Mouse (Mus musculus): ENCODE data around the gene Cd200r4.
"Not testable (repeated sequence)": the region's sequence is repeated elsewhere in the genome, so short reads cannot be mapped to it uniquely, and the experiment has no call there.

Cd200r4 gene

DNA sequence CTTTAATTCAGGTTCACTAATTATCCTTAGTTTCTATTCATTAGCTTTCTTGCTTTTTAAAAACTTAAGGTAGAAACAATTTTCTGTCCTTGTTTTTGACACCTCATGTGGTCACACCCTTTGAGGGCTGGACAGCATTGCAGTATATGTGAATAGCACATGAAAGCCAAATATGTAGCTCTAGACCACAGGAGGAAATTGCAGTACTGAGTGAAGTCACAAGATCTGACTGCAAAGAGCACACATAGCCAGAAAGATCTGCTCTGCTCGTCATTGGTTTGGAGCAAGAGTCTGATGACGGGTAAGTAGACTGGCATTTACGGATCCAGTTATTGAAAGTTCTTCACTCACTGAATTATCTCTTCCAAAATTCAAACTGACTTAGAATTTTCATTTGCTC lies at the start of gene Cd200r4:
Cd200r4 (plus strand) TSS at position 190 of the 400 bp plus-strand sequence.
- no peak for DNase-seq

DNA sequence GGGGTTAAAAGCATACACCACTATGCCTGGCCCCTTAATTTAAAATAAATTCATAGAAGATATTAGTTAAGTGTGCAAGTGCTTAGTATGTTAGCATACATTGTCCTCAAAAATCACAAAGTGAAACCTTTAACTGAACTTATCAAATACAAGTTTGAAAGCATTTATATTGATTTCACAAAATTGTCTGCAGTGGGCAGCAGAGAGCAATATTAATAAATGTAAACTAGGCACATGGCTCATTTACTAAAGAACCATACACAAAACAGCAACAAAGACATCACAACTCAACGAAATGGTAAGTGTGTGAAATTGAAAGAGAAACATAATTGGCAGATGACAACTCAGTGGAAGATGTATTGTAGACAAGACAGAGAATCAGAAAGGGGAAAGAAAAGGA lies 49.7 kb upstream of the Cd200r4 start:
- DNase-seq, result no peak

DNA sequence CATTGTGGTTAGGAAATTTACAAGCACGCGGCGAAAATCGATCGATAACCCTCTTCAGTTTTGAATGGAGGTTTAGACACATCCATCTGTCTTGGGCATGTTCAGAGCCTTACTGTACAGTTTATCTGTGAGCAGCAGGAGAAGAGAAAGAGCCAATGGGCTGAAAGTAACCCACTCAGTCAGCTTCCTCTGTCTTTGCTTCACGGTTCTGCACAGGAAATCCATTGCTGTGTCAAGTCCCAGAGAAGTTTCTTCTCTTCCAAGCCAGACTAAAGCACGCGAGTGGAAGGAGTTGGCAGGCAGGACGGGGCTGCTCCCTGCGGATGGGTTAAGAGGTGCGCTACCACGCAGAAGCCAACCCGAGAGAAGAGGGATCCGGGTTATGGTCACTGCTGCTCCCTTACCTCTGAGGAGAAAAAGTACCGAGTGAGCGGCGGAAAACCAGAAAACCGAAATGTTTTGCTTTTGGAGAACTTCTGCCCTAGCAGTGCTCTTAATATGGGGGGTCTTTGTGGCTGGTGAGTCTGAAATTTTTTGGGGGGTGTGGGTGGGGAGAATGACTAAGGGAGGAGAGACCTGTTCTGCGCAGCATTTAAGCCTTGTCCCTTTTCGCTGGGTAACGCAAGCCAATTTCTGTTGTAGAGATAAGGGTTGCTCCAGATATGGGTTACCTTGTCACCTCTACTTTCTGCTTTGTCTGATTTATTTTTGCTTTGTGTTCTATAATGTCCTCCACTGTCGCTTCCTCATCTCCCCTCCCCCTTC lies 45.8 kb upstream of the Cd200r4 start, which contains the start of gene Cd200r1:
Cd200r1 (plus strand) TSS at position 182 of the 765 bp plus-strand sequence.
- peak; percentile 92 for DNase-seq

DNA sequence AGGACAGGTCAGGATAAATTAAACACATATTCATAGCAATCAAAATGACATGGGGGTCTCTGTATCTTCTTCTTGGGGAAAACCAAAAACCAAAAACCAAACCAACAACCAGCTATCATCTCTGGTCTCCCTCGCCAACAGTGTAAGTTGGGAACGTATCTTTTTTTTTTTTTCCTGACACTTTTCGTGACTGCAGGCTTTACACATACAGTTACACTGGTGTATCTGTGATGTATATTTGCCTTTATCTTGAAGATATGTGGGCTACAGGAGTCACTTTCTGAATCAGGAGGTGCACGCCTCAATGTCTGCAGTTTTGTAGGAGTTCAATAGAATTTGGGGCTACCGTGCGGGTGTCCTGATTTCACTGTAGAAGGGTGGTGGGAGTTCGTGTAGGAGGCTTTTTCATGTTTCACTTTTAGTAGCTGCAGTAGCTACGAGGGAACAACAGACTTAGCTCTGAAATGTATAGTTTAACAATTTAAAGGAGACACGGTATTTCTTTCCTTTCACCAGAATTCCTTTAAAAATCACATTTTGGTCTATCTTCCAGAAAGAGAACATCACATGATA lies 45.1 kb upstream of the Cd200r4 start:
- DNase-seq, result no peak

DNA sequence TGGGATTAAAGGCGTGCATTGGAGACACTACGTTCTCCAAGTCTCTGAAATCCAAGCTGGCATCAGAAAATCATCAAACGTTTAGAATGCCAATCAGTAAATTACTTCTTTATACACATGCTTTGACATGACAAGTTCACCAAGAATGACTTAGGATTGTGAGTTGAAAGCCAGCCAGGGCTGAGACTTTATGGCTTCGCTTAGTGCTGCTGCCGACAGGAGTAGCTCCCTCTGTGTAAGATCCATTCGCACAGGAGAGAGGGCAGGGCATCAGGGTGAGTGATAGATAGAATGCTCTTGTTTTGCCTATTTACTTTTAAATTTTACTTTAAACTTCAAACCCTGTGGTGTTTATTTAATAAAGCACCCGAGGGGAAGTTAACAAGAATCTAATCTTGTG lies 44.0 kb upstream of the Cd200r4 start:
- no peak for DNase-seq

DNA sequence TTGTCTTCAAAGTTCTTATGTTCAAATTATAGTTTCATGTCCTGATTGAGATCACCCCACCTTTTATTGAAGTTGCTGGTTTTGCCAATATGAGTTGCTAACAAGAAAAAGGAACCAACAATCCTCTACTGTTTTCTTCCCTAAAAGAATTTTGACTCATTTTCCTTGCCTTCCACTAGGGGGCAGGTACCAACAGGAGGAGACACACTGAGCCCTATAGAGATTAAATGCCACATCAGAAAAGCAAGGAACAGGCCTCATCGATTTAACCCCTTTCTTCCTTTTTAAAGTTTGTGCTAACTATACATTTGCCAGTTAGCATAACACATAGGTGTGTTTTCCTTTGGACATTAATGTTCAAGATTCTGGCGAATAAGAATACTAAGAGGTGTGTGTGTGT lies 43.6 kb upstream of the Cd200r4 start:
- DNase-seq, result no peak

DNA sequence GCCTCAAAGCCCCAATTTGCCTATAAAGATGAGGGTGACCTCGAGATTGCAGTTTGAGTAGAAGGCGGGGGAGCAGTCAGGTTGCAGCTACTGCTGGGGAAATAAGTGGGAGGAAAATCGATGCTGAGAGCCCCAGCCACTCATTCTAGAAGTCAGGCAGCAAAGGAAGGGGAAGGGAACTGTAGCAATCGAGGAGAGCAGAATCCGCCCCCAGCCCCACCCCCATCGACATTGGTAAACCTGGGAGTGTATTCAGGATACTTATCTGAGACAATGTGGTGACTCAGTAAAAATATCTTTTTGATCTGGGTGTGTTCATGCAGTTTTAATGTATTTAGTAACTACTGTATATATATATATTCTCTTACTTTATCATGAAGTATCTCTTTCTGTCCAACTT lies 39.0 kb upstream of the Cd200r4 start:
- no peak for DNase-seq

DNA sequence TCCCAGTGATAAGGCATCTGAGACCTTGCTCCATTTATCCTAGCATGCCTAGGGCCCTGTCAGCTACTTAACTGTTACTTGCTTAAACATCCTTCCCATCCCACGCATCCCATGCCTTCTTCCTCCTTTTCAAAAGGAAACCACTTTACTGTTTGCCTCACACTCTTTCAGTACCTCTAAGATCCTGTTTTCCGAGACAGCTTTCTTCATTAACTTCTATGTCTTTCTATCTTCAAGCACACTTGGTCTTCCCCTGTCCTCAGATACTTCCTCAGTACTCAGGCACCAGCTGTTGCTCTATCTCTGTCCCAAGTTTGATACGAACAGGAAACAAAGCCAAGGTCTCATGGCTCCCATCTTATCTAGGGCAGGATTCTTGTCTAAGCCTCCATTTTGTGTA lies 37.9 kb upstream of the Cd200r4 start:
- DNase-seq, result no peak

DNA sequence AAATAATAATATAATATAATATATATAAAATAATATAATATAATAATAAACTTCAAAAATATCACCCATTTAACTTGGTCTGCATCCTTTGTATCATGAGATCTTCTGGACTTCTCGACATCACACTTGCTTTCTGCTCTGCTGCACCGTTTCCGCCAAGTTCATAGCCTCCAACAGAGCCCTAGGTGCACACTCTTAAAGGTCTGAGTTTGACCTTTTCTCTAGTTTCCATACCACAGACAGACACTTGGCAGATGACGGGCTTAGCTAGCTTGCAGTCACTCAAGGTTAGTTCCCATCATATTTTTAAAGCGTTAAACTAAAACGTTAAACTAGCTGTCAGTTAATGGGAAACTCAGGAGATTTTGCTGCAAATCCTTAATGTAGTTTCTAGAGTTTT lies 37.3 kb upstream of the Cd200r4 start:
- no peak for DNase-seq

DNA sequence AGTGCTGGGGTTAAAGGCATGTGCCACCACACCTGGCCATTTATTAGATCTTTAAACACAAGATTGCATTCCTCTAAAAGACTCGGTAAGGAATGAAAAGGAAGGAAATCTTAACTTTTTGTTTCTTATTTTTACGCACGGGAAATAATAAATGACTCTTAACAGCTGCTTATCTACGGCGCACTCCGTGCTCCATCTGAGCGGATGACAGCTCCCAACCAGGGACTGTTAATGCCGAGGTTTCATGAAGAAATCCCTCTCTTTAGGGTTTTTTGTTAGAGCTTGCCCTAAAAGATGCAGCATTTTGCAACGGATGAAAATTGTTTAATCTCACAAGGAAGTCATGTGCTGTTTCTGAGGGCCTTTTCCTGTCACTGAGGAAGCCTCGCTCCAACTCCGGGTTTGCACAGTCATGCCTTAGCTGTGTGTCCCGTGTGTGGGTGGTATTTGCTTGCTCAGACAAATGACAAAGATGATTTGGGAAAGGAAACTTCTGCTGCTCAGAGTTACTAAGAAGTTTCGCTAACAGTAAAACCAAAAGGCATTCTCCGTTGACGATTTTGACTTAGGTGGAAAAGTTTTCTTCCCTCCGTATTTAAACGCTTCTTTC lies 32.9 kb upstream of the Cd200r4 start:
- DNase-seq, result peak; percentile 95

DNA sequence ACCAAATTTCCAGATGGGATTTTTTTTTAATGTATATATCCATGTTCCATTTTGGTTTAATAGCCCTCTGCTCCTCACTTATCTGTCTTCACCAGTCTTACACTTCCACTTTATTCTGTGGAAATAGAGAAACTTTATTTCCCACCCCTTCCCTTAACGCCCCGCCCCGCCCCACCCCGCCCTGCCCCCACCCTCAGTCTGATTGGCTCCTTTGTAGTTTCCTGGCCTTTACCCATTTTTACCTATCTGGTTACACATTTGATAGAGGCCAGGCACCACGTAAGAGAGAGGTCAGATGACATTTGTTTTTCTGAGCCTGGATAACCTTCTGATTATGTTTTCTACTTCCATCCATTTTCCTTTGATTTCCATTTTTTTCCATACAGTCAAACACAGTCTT lies 32.0 kb upstream of the Cd200r4 start:
- DNase-seq, result no peak

DNA sequence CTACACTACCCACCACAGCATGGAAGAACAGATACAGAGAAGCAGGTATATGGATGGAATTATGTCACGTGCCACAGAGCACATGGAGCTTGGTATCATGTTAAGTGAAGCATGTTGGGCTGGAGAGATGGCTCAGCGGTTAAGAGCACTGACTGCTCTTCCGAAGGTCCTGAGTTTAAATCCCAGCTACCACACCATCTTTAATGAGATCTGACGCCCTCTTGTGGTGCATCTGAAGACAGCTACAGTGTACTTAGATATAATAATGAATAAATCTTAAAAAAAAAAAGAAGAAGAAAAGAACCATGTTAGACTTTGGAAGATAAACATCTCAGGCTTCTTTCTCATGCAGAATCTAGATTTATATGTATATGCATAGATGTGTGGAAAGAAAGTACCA lies 30.8 kb upstream of the Cd200r4 start:
- no peak for DNase-seq

DNA sequence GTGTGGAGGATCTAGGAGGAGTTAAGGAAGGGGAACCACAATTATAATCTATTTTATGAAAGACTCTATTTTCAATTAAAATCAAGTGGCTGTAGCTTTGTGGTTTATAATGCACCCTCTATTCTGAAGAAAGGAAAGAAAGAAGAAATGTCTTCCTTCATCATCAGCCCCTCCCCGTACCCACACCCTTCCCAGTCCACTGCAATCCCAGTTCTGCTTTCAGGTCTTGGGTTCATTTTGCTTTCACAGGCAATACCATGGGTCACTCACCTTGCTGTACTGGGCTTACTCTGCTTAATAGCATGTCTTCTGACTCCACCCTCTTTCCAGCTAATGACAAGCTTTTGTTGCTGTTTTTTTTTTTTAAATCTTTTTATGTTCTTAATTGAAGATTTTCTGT lies 24.6 kb upstream of the Cd200r4 start:
- peak; percentile 33 for DNase-seq

DNA sequence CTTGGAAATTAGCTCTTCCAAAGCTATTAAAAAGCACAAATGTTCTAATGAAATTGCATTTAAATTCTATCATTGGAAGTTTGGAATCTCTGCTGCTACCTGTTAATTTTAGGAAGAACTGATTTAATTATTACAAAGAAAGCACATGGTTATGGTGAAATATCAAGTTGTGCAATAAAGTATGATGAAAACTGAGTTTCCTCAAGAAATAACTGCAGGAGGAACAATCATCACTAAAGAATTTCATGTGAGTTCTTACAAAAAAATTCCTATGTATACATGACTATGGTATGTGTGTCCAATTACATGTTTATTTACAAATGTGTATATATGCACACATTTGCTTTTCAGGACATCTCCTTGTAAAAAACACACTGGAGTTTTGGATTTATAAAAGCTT lies 17.1 kb upstream of the Cd200r4 start:
- no peak for DNase-seq

DNA sequence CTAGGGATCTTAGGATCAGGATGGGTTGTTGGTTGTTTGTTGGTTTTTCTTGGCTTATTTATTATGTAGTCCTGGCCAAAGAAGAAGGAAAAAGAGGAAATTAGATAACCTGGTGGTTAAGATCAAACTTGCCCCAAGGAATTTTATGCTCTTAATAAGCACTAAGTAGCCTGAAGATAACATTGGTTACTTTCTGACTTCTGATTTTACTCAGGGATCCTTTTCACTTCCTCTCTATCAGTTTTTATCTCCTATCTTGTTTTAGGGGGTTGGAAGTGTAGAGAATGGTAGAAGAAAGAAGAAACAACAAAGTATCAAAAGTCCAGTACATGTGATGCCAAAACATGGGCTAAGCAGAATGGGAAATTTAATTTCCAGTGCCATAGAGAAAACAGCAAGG lies 5.6 kb upstream of the Cd200r4 start:
- DNase-seq, result no peak

DNA sequence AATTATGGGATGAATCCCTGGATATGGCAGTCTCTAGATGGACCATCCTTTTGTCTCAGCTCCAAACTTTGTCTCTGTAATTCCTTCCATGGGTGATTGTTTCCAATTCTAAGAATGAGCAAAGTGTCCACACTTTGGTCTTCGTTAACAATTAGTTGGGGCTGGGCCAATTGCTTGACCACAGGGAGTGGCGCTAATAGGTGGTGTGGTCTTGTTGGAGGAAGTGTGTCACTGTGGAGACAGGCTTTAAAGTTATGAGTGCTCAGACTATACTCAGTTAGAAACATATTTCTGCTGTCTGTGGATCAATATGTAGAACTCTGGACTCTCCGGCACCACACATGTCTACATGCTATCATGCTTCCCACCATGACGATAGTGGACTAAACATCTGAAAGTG lies 1.3 kb upstream of the Cd200r4 start:
- DNase-seq, result not testable (repeated sequence)

DNA sequence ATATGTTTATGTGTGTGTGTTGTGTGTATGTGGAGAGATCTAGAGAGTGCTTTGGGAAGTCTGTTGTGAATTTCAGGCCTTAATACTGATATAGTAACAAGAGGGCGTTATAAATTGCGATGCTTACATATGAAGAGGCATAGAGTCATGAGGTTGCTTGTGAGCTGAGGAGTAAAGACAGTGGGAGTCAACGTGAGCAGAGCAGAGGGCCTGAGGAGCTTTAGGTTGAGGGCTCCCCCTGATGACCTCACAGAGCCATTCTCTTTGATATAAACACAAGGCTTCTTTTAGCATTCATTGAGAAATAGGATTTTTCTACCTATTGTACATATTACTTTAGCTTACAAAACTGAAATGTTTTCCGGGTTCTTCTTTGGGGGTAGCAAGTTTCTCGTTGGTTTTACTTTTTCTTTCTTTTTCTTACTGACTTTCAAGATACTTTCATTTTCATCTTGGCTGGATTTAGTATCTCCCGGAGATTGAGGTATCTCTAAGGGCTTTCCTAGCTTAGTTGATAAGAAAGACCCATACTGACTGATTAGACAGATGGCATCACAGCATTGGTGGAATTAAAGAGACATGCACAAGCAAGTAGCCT lies 1.0 kb downstream of the Cd200r4 start:
- DNase-seq, result no peak

DNA sequence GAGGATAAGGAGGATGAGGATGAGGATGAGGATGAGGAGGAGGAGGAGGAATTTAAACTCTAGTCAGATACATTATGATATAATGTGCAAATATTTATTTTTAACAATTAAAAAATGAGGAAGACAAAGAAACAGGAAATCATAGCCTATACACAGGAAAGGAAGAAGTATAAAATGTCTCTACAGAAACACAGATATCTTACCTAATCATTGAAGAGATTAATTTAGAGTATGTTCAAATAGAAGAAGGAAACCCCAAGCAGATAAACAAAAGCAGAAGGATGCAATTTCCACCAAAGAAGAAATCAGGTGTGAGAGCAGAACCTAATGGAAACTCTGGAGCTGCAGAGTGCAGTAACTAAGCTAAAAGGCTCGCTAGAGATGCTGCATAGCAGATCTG lies 6.5 kb downstream of the Cd200r4 start:
- DNase-seq, result peak; percentile 55

DNA sequence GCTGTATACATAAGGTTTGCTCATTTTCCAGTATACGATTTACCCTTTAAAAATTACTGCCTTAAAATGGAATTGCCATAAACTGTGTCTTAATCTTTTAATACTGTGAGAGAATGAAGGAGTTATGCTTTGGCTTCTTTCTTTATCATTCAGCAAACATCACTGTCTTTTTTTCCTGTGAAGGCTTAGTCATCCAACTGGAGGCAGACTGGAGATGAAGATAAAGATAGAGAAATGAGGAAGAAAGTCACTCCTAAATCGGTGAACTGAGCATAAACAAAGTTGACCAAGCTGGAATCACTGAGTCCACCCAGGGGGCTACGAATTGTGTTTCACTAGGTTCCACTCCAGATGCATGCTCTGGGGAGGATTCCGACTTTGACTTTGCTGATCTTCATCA lies 9.0 kb downstream of the Cd200r4 start:
- DNase-seq, result no peak

DNA sequence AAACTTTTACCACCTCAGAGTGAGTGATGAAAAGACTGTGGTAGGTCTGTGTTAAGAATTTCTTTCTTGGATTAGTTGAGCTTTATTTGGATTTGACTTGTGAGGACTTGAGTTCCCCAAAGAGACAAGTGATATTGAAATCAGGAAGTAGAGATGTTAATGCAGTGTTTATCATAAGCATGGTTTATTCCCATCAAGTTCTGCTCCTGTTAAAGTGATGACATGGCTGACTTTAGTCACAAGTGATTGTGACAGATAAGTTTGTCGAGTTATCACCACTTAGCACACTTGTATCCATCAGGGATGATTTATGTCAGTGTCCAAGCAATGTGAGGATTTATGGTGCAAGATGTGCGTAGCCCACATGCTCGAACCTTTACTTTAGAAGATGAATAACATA lies 20.8 kb downstream of the Cd200r4 start:
- no peak for DNase-seq

DNA sequence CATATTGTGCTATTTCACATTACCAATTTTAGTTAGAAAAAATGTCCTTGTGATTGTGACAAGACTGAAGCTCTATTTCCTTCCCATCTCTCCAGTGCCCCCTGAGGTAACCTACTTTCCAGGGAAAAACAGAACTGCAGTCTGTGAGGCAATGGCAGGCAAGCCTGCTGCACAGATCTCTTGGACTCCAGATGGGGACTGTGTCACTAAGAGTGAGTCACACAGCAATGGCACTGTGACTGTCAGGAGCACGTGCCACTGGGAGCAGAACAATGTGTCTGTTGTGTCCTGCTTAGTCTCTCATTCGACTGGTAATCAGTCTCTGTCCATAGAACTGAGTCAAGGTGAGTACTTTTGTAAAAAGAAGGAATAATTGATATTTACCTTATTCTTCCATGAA lies 21.7 kb downstream of the Cd200r4 start:
- DNase-seq, result not testable (repeated sequence)

DNA sequence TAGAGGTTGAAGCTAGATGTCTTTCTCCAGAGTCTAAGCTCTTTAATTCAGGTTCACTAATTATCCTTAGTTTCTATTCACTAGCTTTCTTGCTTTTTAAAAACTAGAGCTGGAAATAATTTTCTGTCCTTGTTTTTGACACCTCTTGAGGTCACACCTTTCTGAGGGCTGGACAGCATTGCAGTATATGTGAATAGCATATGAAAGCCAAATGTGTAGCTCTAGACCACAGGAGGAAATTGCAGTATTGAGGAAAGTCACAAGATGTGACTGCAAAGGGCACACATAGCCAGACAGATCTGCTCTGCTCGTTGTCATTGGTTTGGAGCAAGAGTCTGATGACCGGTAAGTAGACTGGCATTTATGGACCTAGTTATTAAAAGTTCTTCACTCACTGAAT lies 55.3 kb downstream of the Cd200r4 start, which contains the start of gene Cd200r2:
Cd200r2 (plus strand) TSS at position 301 of the 400 bp plus-strand sequence.
- no peak for DNase-seq

DNA sequence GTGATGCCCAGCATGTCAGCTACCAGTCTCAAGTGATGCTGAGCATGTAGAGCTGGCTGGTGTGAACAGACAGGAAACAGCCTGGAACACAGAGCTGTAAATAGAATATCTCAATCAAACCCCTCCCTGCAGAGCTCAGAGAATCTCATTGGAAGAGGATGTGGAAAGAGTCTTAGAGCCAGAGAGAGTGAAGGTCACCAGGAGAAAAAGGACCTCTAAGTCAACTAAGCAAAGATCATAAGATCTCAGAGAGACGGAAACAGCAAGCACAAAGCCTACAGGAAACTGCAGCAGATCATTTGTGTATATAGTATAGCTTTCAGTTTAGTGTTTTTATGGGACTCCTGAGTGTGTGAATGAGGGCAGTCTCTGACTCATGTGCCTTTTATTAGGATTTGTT lies 63.6 kb downstream of the Cd200r4 start:
- DNase-seq, result no peak

DNA sequence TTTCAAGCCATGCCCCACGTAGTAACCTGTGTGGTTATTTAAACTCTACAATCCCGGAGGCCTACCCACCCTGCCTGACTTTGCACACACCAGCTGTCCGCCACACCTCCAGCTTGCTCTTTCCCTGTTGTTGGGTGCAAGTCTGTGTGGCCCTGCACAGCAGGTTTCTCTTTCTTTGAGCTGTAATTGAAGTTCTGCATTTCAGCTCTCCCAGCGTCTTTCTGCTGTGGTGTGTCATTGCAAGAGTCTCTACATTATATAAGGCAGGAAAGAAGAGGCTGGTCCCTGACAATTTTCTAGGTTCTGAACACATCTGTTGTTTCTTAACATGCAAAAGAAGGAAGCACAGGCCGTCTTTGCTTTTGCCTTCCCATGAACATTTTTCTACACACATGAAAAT lies 65.1 kb downstream of the Cd200r4 start:
- DNase-seq, result no peak
